Mouse (Mus musculus): ENCODE data around the gene Ankrd63. TPM values are rescaled to one million over a fixed set of nuclear protein-coding genes. Genes with fewer than 3 reads are reported as not detected.

The Ankrd63 gene
- polyA plus RNA-seq, 1 experiment from 2014 or later: 0.16 TPM

DNA sequence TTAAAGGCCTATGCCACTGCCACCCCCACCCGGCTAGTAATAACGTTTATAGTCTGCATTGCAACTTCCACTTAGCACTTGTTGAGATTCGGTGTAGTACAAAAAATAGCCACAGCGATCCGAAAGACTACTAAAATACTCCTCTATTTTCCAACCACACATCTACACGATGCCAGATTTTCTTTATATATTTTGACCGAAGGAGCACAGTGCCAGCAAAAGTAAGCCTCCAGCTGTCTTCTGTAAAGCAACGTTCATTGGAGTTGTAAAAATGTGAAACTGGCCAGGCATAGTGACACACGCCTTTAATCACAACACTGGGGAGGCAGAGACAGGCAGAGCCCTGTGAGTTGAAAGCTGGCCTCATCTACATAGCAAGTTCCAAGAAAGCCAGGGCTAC lies 37.4 kb upstream of the Ankrd63 start:
- Histone ChIP-seq H3K4me3 (no peak overlapping the region), H3K27me3 (ENCODE audit: insufficient read depth, poor library complexity, severe bottlenecking) (peaks cover 26% of the 10 kb centered on the region), H3K9me3 (no peaks in the 10 kb centered on the region), H3K36me3 (no peaks in the 10 kb centered on the region), H3K4me1 (peaks cover 13% of the 10 kb centered on the region; the same call in 1 of the 2 replicates), H3K27ac (no peak overlapping the region)
- 69% methylated on average over 9 of the region's 9 CpGs for WGBS
- DNase-seq (ENCODE audit: low spot score): no peak

DNA sequence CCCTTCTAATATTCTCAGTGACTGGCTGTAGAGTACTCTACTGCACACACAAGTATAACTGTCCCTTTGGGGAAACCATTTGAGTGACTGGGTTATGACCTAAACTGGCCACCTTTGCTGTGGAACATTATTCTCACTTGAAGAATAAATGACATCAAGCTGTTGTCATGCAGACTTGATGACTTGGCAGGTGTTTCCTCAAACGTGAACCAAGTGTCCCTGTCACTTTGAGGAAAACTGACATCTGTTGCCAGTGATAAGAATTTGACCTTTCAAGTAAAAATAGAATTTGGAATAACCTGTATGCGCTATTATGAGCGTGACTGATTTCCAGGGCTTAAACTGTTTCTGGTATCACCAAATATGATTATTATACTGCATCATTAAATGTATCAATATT lies 36.6 kb upstream of the Ankrd63 start:
- Histone ChIP-seq H3K27me3 (ENCODE audit: insufficient read depth, poor library complexity, severe bottlenecking) (peaks cover 26% of the 10 kb centered on the region), H3K9me3 (no peaks in the 10 kb centered on the region), H3K4me3 (no peak overlapping the region), H3K36me3 (no peaks in the 10 kb centered on the region), H3K27ac (no peak overlapping the region), H3K4me1 (peaks cover 11% of the 10 kb centered on the region; the same call in 1 of the 2 replicates)
- WGBS: 60% methylated on average over 3 of the region's 3 CpGs
- no peak for DNase-seq (ENCODE audit: low spot score)

DNA sequence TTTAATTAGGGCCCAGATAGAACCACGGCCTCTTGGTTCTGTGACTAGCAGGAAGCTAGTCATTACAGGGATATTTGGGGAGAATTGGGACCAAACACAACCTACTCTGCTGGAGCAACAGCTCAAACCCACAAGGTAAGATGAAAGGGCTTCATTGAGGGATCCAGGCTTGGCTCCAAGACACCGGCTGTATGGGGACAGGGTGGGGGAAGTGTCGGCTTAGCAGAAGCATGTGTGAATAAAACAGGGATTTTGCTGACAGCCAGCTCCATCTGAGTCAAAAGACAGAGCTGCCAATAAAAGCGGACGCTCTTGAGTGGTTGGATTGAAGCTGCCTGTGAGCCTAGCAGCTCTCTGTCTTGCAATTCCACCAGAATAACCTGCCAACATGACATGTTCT lies 29.6 kb upstream of the Ankrd63 start:
- H3K4me3 ChIP-seq: no peak overlapping the region
- no peak overlapping the region for H3K27ac ChIP-seq
- no peak for DNase-seq (ENCODE audit: low spot score)
- H3K27me3 ChIP-seq (ENCODE audit: insufficient read depth, poor library complexity, severe bottlenecking): peaks cover 56% of the 10 kb centered on the region
- no peaks in the 10 kb centered on the region for H3K9me3 ChIP-seq
- peaks cover 24% of the 10 kb centered on the region for H3K4me1 ChIP-seq
- WGBS: 53% methylated on average over 5 of the region's 5 CpGs
- no peaks in the 10 kb centered on the region for H3K36me3 ChIP-seq

DNA sequence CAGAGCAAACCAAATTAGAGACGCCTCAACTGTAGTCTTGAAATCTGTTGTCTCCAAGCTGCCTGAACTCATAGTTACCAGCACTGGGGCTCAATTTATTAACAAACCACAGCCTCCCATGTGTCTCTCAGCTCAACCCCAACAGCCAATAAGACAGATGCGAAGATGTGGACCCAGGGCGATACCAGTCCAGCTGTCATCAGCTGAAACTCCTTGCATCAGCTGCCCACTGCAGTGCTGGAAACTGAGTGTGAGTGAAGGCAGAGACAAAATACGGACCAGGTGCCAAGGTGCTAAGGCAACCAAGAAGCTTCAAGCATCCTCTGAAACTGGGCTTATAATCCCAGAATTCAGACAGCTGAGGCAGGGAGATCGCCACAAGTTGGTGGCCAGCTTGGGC lies 28.2 kb upstream of the Ankrd63 start:
- Histone ChIP-seq H3K9me3 (no peaks in the 10 kb centered on the region), H3K36me3 (no peaks in the 10 kb centered on the region), H3K27me3 (ENCODE audit: insufficient read depth, poor library complexity, severe bottlenecking) (peaks cover 67% of the 10 kb centered on the region), H3K4me1 (peaks cover 36% of the 10 kb centered on the region), H3K27ac (no peak overlapping the region), H3K4me3 (no peak overlapping the region)
- DNase-seq (ENCODE audit: low spot score): no peak
- 72% methylated on average over 5 of the region's 5 CpGs for WGBS

GRCm38 (mm10) chr2:118730622-118730915 lies 26.8 kb upstream of the Ankrd63 start:
- WGBS: 2% methylated on average over 3 of the region's 3 CpGs

DNA sequence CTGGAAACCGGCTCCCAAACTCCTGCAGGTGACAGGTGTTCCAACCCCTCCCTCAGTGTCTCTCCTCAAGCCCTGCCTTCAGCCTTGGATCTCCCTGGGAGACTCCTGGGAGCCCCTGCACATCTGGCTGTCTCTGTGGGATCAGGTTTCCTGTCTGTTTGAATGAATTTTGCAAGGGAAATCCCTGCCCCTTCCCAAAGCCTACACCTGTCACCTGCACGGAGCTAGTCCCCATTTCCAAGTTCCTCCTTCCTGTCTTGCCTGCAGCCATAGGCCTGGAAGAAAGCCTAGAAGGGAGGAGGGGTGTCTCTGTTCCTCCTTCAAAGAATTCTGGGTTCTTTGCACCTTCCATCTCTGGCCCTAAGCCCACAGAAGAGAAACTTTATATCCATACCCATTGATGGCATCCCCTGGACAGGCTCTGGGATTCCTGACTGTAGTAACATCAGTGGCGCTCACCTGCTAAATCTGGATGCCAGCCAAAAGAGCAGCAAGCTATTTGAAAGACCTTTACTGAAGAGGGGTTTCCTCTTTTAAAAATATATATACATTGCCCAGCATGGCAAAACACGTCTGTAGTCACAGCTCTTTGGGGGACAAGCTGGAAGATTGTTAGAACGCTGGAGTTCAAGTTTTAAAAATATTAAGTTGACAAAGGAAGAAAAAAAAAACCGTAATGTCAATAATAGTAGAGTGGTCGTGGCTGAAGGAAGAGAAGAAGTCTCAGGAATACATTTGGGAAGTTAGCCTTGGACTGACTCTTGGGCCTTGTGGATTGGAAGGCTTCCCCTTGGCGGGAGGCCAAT lies 26.3 kb upstream of the Ankrd63 start:
- peaks cover 36% of the 10 kb centered on the region for H3K4me1 ChIP-seq
- H3K36me3 ChIP-seq: no peaks in the 10 kb centered on the region
- peaks cover 84% of the 10 kb centered on the region for H3K27me3 ChIP-seq (ENCODE audit: insufficient read depth, poor library complexity, severe bottlenecking)
- no peaks in the 10 kb centered on the region for H3K9me3 ChIP-seq
- 33% methylated on average over 8 of the region's 8 CpGs for WGBS
- H3K27ac ChIP-seq: no peak overlapping the region
- no peak overlapping the region for H3K4me3 ChIP-seq
- DNase-seq (ENCODE audit: low spot score): no peak

More at GRCm38 (mm10) chr2:118730622-118730915, 26.8 kb upstream of the Ankrd63 start:
- H3K36me3 ChIP-seq: no peaks in the 10 kb centered on the region
- no peaks in the 10 kb centered on the region for H3K9me3 ChIP-seq
- H3K27ac ChIP-seq: no peak overlapping the region
- H3K4me1 ChIP-seq: peaks cover 36% of the 10 kb centered on the region
- DNase-seq (ENCODE audit: low spot score): peak; percentile 88
- no peak overlapping the region for H3K4me3 ChIP-seq
- peaks cover 80% of the 10 kb centered on the region for H3K27me3 ChIP-seq (ENCODE audit: insufficient read depth, poor library complexity, severe bottlenecking)

DNA sequence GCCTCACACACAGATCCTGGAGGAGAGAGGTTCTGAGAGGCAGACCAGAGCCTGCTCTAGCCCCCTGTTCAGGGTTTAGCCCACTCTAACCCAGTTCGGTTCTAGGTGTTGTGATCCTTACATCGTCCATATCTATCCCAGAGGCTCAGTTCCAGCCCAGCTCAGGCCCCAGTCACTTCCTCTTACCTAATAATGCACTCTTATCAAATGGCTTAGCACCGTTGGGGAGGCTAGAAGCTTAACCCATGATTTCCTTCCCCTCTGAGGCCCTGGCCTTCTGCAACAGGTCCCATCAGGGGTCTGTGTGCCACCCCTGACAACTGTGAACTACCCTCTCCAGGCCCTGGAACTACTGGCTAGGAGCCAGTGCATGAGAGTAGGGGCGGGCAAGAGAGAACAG lies 25.4 kb upstream of the Ankrd63 start:
- peaks cover 37% of the 10 kb centered on the region for H3K4me1 ChIP-seq
- no peaks in the 10 kb centered on the region for H3K36me3 ChIP-seq
- H3K27ac ChIP-seq: peak overlapping the region; percentile 70; the same call in 1 of the 2 replicates
- WGBS: 24% methylated on average over 4 of the region's 4 CpGs
- peaks cover 89% of the 10 kb centered on the region for H3K27me3 ChIP-seq (ENCODE audit: insufficient read depth, poor library complexity, severe bottlenecking)
- no peak overlapping the region for H3K4me3 ChIP-seq
- no peak for DNase-seq (ENCODE audit: low spot score)
- H3K9me3 ChIP-seq: no peaks in the 10 kb centered on the region

DNA sequence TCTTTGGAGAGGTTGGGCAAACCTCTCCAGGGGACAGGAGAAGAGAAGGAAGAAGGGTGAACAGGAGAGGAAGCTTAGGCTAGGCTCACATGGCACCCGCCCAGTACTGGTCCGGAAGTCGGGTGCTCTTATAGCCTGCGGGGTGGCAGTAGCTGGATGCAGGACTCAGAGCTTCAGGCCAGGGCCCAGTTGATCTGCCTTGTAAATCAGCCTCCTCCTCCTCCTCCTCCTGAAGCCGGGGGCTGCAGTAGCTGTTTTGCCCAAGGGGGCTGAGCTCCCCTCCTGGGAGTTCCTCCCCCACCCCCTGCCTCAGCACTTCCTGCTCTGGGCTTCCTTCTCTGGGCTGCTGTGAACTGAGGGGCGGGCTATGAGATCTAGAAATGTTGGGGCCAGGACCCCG lies 24.6 kb upstream of the Ankrd63 start, which contains the start of gene Plcb2:
TSS of gene Plcb2 (minus strand) at position 102 of the 400 bp plus-strand sequence.
- 12% methylated on average over 7 of the region's 7 CpGs for WGBS

DNA sequence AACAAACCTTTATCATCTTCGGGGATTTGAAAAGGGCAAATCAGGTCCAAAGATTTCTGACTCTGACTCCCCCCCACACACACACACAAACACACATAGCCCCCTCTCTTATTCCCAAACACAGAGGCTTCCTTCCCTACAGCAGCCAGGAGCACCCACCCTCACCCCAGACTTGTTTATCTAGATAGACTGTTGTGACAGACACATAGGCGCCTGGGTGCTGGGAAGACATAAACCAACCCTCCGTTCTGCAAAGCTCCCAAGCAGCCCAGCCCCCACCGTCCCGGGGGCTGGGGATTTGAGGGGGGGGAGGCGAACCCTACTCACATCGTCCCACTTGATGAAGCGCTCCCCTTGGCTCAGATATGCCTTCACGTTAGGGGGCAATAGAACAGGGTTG lies 24.1 kb upstream of the Ankrd63 start:
- no peak for DNase-seq (ENCODE audit: low spot score)
- Histone ChIP-seq H3K4me3 (no peak overlapping the region), H3K36me3 (no peaks in the 10 kb centered on the region), H3K9me3 (no peaks in the 10 kb centered on the region), H3K27me3 (ENCODE audit: insufficient read depth, poor library complexity, severe bottlenecking) (peaks cover 87% of the 10 kb centered on the region), H3K27ac (peak overlapping the region; percentile 70), H3K4me1 (peaks cover 50% of the 10 kb centered on the region)
- 14% methylated on average over 9 of the region's 9 CpGs for WGBS

More for the DNA sequence above, 24.6 kb upstream of the Ankrd63 start, which contains the start of gene Plcb2:
- Histone ChIP-seq H3K27me3 (ENCODE audit: insufficient read depth, poor library complexity, severe bottlenecking) (peaks cover 87% of the 10 kb centered on the region), H3K4me1 (peaks cover 45% of the 10 kb centered on the region), H3K27ac (peak within 1 kb of the TSS; percentile 70), H3K36me3 (no peaks in the 10 kb centered on the region), H3K4me3 (peak within 1 kb of the TSS; percentile 30; the same call in 1 of the 2 replicates), H3K9me3 (no peaks in the 10 kb centered on the region)
- DNase-seq (ENCODE audit: low spot score): no peak

DNA sequence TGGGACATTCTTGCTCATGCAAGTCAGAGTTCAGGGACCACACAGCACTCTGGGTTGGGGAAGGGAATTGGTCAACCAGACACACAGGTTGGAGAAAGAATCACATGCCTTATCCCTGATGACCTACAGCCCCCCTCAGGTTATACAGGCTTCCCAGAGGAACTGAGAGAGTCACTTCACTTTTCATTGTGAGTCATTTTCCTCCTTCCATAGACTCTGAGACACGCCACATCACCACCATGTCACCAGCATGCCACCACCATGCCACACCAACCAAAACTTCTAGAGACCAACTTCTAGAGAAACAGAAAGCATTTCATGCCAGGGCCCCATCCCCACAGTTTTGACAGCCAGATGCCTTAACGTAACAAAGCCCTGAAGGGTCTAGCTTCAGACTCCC lies 23.1 kb upstream of the Ankrd63 start:
- Histone ChIP-seq H3K27me3 (ENCODE audit: insufficient read depth, poor library complexity, severe bottlenecking) (peaks cover 81% of the 10 kb centered on the region), H3K4me3 (no peak overlapping the region), H3K27ac (no peak overlapping the region), H3K4me1 (peaks cover 53% of the 10 kb centered on the region), H3K9me3 (no peaks in the 10 kb centered on the region), H3K36me3 (no peaks in the 10 kb centered on the region)
- no peak for DNase-seq (ENCODE audit: low spot score)
- 86% methylated on average over 2 of the region's 2 CpGs for WGBS

DNA sequence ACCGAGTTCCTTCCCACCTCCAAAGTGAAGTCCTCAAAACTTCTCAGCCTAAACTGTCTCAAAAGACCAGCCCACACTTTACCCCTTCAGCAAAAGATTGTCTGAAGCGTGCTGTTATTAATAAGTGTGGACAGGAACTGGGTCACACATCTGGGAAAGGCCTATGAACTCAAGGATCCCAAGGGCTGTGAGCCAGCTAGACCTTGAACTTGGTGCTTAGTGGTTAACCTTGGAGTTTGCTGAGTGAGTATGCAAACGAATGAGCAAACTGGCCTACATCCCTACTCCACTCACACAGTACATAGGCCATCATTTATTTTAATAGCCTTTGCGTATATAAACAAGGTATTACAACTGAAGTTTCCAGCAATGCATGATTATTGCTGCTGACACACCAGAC lies 21.7 kb upstream of the Ankrd63 start:
- H3K9me3 ChIP-seq: no peaks in the 10 kb centered on the region
- no peak for DNase-seq (ENCODE audit: low spot score)
- no peak overlapping the region for H3K4me3 ChIP-seq
- WGBS: 86% methylated on average over 4 of the region's 4 CpGs
- H3K36me3 ChIP-seq: no peaks in the 10 kb centered on the region
- H3K4me1 ChIP-seq: peaks cover 51% of the 10 kb centered on the region
- peaks cover 71% of the 10 kb centered on the region for H3K27me3 ChIP-seq (ENCODE audit: insufficient read depth, poor library complexity, severe bottlenecking)
- no peak overlapping the region for H3K27ac ChIP-seq

GRCm38 (mm10) chr2:118723693-118724486 lies 20.1 kb upstream of the Ankrd63 start:
- Histone ChIP-seq H3K4me1 (peaks cover 34% of the 10 kb centered on the region), H3K36me3 (no peaks in the 10 kb centered on the region), H3K27ac (no peak overlapping the region), H3K27me3 (ENCODE audit: insufficient read depth, poor library complexity, severe bottlenecking) (peaks cover 71% of the 10 kb centered on the region), H3K9me3 (no peaks in the 10 kb centered on the region), H3K4me3 (no peak overlapping the region)
- 62% methylated on average over 15 of the region's 15 CpGs for WGBS
- no peak for DNase-seq (ENCODE audit: low spot score)

GRCm38 (mm10) chr2:118716677-118717076 lies 12.9 kb upstream of the Ankrd63 start:
- peaks cover 62% of the 10 kb centered on the region for H3K27me3 ChIP-seq (ENCODE audit: insufficient read depth, poor library complexity, severe bottlenecking)

More at GRCm38 (mm10) chr2:118716677-118717076, 12.9 kb upstream of the Ankrd63 start:
- Histone ChIP-seq H3K36me3 (no peaks in the 10 kb centered on the region), H3K4me1 (peaks cover 56% of the 10 kb centered on the region), H3K9me3 (no peaks in the 10 kb centered on the region), H3K27ac (peak overlapping the region; percentile 87), H3K4me3 (no peak overlapping the region)
- WGBS: 39% methylated on average over 5 of the region's 5 CpGs
- peak; percentile 90 for DNase-seq (ENCODE audit: low spot score)
